Mouse (Mus musculus) MN1 (cell line): ENCODE results near the gene Elovl5.
A peak's percentile ranks its signal among the peaks of the same experiment; 100 is the strongest.

ENCODE experiments used
- DNase-seq: peaks from one replicate; pipeline ENCODE4 v3.0.0-alpha.2; 2016; ENCODE audit warnings: low spot score

The Elovl5 gene

GRCm38 (mm10) chr9:77995235-77995634, 78.1 kb downstream of the Elovl5 start:
- DNase-seq = no peak

GRCm38 (mm10) chr9:78000586-78001500, 83.7 kb downstream of the Elovl5 start:
- DNase-seq = no peak

GRCm38 (mm10) chr9:78003278-78003677, 86.1 kb downstream of the Elovl5 start:
- no peak for DNase-seq

- DNase-seq = peak; percentile 23
These were observed 88.3 kb downstream of the Elovl5 start for GRCm38 (mm10) chr9:78005481-78005880.

- DNase-seq = peak; percentile 84
These were observed 89.2 kb downstream of the Elovl5 start for GRCm38 (mm10) chr9:78006209-78007001.

GRCm38 (mm10) chr9:78009382-78009781, 92.2 kb downstream of the Elovl5 start:
- no peak for DNase-seq

GRCm38 (mm10) chr9:78010187-78010586, 93.0 kb downstream of the Elovl5 start:
- no peak for DNase-seq

GRCm38 (mm10) chr9:78010707-78011106, 93.5 kb downstream of the Elovl5 start:
- DNase-seq = no peak

- no peak for DNase-seq
These were observed 94.9 kb downstream of the Elovl5 start for GRCm38 (mm10) chr9:78012066-78012465.

- no peak for DNase-seq
These were observed 95.5 kb downstream of the Elovl5 start for GRCm38 (mm10) chr9:78012681-78013080.

- no peak for DNase-seq
These were observed 96.6 kb downstream of the Elovl5 start for GRCm38 (mm10) chr9:78013813-78014212.

GRCm38 (mm10) chr9:78015816-78016215, 98.7 kb downstream of the Elovl5 start:
- no peak for DNase-seq

GRCm38 (mm10) chr9:78016288-78016687, 99.1 kb downstream of the Elovl5 start:
- DNase-seq = no peak

- no peak for DNase-seq
These were observed 104.1 kb downstream of the Elovl5 start for GRCm38 (mm10) chr9:78021256-78021655.

- peak; percentile 70 for DNase-seq
These were observed 105.2 kb downstream of the Elovl5 start for GRCm38 (mm10) chr9:78022187-78022945.

GRCm38 (mm10) chr9:78024823-78025222, 107.7 kb downstream of the Elovl5 start:
- peak; percentile 58 for DNase-seq

- no peak for DNase-seq
These were observed 109.9 kb downstream of the Elovl5 start for GRCm38 (mm10) chr9:78027099-78027498.

GRCm38 (mm10) chr9:78030835-78031456, 113.8 kb downstream of the Elovl5 start:
- DNase-seq = no peak

- DNase-seq = no peak
These were observed 115.8 kb downstream of the Elovl5 start for GRCm38 (mm10) chr9:78032930-78033329.
